Mouse (Mus musculus): ENCODE measurements around the gene Pik3ip1.

DNA sequence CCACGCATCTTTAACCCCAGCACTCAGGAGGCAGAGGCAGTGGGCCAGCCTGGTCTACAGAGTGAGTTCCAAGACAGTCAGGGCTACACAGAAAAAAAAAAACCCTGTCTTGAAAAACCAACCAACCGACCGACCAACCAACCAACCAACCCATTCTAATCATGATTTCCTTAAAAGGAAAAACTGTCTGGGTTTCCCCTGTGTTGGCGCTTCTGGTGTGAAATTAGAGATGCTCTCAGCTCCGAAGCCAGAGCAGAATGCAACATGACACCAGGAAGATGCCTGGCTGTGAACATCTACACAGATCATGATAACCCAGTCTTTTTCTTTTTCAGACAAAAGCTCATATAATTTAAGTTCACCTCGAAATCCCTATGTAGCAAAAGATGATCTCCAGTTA, 47.3 kb upstream of the Pik3ip1 start:
- TF ChIP-seq POLR2A (IDR thresholded peaks at IDR 0.05; ENCODE audit: low read depth, low read length) (no peak), CTCF (IDR thresholded peaks at IDR 0.05; ENCODE audit: extremely low read depth, insufficient read depth, insufficient read length, insufficient replicate concordance) (no peak)

All from spleen, adult 2 months (tissue).